Mouse (Mus musculus): Measurements from ENCODE around the gene Ppfia3.
A peak's percentile ranks its signal among the peaks of the same experiment; 100 is the strongest.

Gene Ppfia3

GRCm38 (mm10) chr7:45343543-45343942, 23.3 kb downstream of the Ppfia3 start:
- DNase-seq (ENCODE audit: low read depth, low spot score) = peak; percentile 89

GRCm38 (mm10) chr7:45342081-45342480, 24.7 kb downstream of the Ppfia3 start:
- DNase-seq (ENCODE audit: low read depth, low spot score) = peak; percentile 91

GRCm38 (mm10) chr7:45341303-45341702, 25.5 kb downstream of the Ppfia3 start:
- DNase-seq (ENCODE audit: low read depth, low spot score) = peak; percentile 96

- peak; percentile 94 for DNase-seq (ENCODE audit: low read depth, low spot score)
These were observed 26.1 kb downstream of the Ppfia3 start for GRCm38 (mm10) chr7:45340669-45341068.

GRCm38 (mm10) chr7:45340066-45340442, 26.8 kb downstream of the Ppfia3 start:
- DNase-seq (ENCODE audit: low read depth, low spot score) = no peak

- DNase-seq (ENCODE audit: low read depth, low spot score) = peak; percentile 84
These were observed 27.3 kb downstream of the Ppfia3 start for GRCm38 (mm10) chr7:45339410-45340065.

- DNase-seq (ENCODE audit: low read depth, low spot score) = peak; percentile 95
These were observed 28.5 kb downstream of the Ppfia3 start for GRCm38 (mm10) chr7:45338161-45338911.

GRCm38 (mm10) chr7:45337469-45337868, 29.4 kb downstream of the Ppfia3 start:
- no peak for DNase-seq (ENCODE audit: low read depth, low spot score)

GRCm38 (mm10) chr7:45336319-45336718, 30.5 kb downstream of the Ppfia3 start:
- DNase-seq (ENCODE audit: low read depth, low spot score) = no peak

- DNase-seq (ENCODE audit: low read depth, low spot score) = no peak
These were observed 31.8 kb downstream of the Ppfia3 start, which contains the start of gene Hrc for GRCm38 (mm10) chr7:45335056-45335455. Hrc (plus strand) TSS chr7:45335290.

- DNase-seq (ENCODE audit: low read depth, low spot score) = no peak
These were observed 32.2 kb downstream of the Ppfia3 start for GRCm38 (mm10) chr7:45334605-45335004.

- DNase-seq (ENCODE audit: low read depth, low spot score) = peak; percentile 85
These were observed 33.3 kb downstream of the Ppfia3 start, which contains the start of gene Trpm4 for GRCm38 (mm10) chr7:45333431-45333982. Trpm4 (minus strand) TSS chr7:45333780.

GRCm38 (mm10) chr7:45332685-45333425, 34.0 kb downstream of the Ppfia3 start:
- peak; percentile 97 for DNase-seq (ENCODE audit: low read depth, low spot score)

GRCm38 (mm10) chr7:45331502-45331901, 35.3 kb downstream of the Ppfia3 start:
- DNase-seq (ENCODE audit: low read depth, low spot score) = peak; percentile 69

GRCm38 (mm10) chr7:45328841-45329475, 37.9 kb downstream of the Ppfia3 start:
- DNase-seq (ENCODE audit: low read depth, low spot score) = no peak

GRCm38 (mm10) chr7:45325800-45326199, 41.0 kb downstream of the Ppfia3 start:
- peak; percentile 71 for DNase-seq (ENCODE audit: low read depth, low spot score)

GRCm38 (mm10) chr7:45323069-45323468, 43.8 kb downstream of the Ppfia3 start:
- no peak for DNase-seq (ENCODE audit: low read depth, low spot score)

- DNase-seq (ENCODE audit: low read depth, low spot score) = no peak
These were observed 44.6 kb downstream of the Ppfia3 start for GRCm38 (mm10) chr7:45322245-45322644.

- no peak for DNase-seq (ENCODE audit: low read depth, low spot score)
These were observed 50.3 kb downstream of the Ppfia3 start for GRCm38 (mm10) chr7:45316536-45316935.

- DNase-seq (ENCODE audit: low read depth, low spot score) = no peak
These were observed 51.6 kb downstream of the Ppfia3 start for GRCm38 (mm10) chr7:45315182-45315701.

- DNase-seq (ENCODE audit: low read depth, low spot score) = no peak
These were observed 53.3 kb downstream of the Ppfia3 start for GRCm38 (mm10) chr7:45313495-45313894.
